Comparison of ENCODE assay signal across 18 mouse cellular contexts in genomic region chr19:48408221-48408620, GRCm38 (mm10).
DNase-seq lines count a peak whose midpoint lies in the region; ATAC-seq and TF ChIP-seq lines count a peak whose summit lies in the region.
"Had no signal": no experiment of that assay in that cellular context is flagged by ENCODE, and none has a peak within 500 bp of the region (broad histone marks: within the 10 kb centered on the region; RNA-seq: fewer than 3 reads in every experiment).

No protein-coding gene starts in this region.

- no peak for TF ChIP-seq POLR2A in lung, adult 2 months (IDR thresholded peaks at IDR 0.05; ENCODE audit: borderline replicate concordance, extremely low read depth, low read depth, low read length)

- DNase-seq in lung, postnatal 36 days, result peak; percentile 13
- no peak for DNase-seq in lung, adult 2 months
- DNase-seq in kidney, adult 8-10 months, result peak; percentile 76
- DNase-seq in kidney, postnatal 0 days (ENCODE audit: low spot score), result no peak
- DNase-seq in kidney, postnatal 36 days, result peak; percentile 71 to 79
- no peak for DNase-seq in frontal cortex, postnatal 36 days (ENCODE audit: low spot score in 2 of 2)
- DNase-seq in embryo, embryonic 11 days, result no peak
- DNase-seq: adrenal gland, postnatal 10 days; cerebellum, adult 11 months; cerebellum, adult 8-10 months; cerebellum, postnatal 14 days; gastrocnemius, postnatal 14 days had no signal

- 45% methylated on average over 4 of the region's 4 CpGs for WGBS in lung, adult 2 months
- 35% methylated on average over 4 of the region's 4 CpGs for WGBS in kidney, postnatal 0 days

- no peaks in the 10 kb centered on the region for H3K36me3 ChIP-seq in kidney, postnatal 0 days (ENCODE audit: insufficient read depth, low read length)
- H3K36me3 ChIP-seq: embryonic facial prominence, embryonic 13.5 days; forebrain, embryonic 12.5 days; heart, embryonic 12.5 days; hindbrain, embryonic 10.5 days had no signal

- H3K9ac ChIP-seq in kidney, postnatal 0 days (ENCODE audit: low read depth, low read length), result no peak overlapping the region
- H3K9ac ChIP-seq: embryonic facial prominence, embryonic 13.5 days; forebrain, embryonic 12.5 days; heart, embryonic 12.5 days had no signal

- no peak overlapping the region for H3K27ac ChIP-seq in kidney, postnatal 0 days
- H3K27ac ChIP-seq: embryonic facial prominence, embryonic 13.5 days; forebrain, embryonic 12.5 days; hindbrain, embryonic 10.5 days had no signal

- no peak for TF ChIP-seq CTCF in lung, adult 2 months (IDR thresholded peaks at IDR 0.05; ENCODE audit: insufficient read depth, low read length)
- no peak for TF ChIP-seq CTCF in kidney, postnatal 0 days (IDR thresholded peaks at IDR 0.05; ENCODE audit: low read depth)

- H3K4me1 ChIP-seq in lung, adult 2 months (ENCODE audit: control insufficient read depth, insufficient read depth, low read length), result no peaks in the 10 kb centered on the region
- no peaks in the 10 kb centered on the region for H3K4me1 ChIP-seq in kidney, postnatal 0 days (replicated peaks; ENCODE audit: insufficient read depth, low read length)
- H3K4me1 ChIP-seq: embryonic facial prominence, embryonic 13.5 days; heart, embryonic 12.5 days; hindbrain, embryonic 10.5 days had no signal

- H3K4me3 ChIP-seq in lung, adult 2 months (replicated peaks; ENCODE audit: extremely low read depth, low read depth, low read length), result no peak overlapping the region
- H3K4me3 ChIP-seq in kidney, postnatal 0 days (replicated peaks; ENCODE audit: low read depth, low read length), result no peak overlapping the region
- H3K4me3 ChIP-seq: embryonic facial prominence, embryonic 13.5 days; forebrain, embryonic 12.5 days; heart, embryonic 12.5 days; hindbrain, embryonic 10.5 days had no signal

- ATAC-seq in kidney, postnatal 0 days (replicated peaks; ENCODE audit: low FRiP score, low read depth), result peak; percentile 13; the same call in 1 of the 2 replicates
- no peak for ATAC-seq in monocyte, adult 5-6 weeks (replicated peaks; ENCODE audit: insufficient number of reproducible peaks, low FRiP score, low TSS enrichment, poor library complexity, severe bottlenecking)
- ATAC-seq: forebrain, embryonic 16.5 days had no signal

- H3K9me3 ChIP-seq in kidney, postnatal 0 days (replicated peaks; ENCODE audit: low read length), result no peaks in the 10 kb centered on the region
- H3K9me3 ChIP-seq: embryonic facial prominence, embryonic 13.5 days; forebrain, embryonic 12.5 days; heart, embryonic 12.5 days; hindbrain, embryonic 10.5 days had no signal

- no peaks in the 10 kb centered on the region for H3K27me3 ChIP-seq in kidney, postnatal 0 days (ENCODE audit: insufficient read depth, low read length)
- H3K27me3 ChIP-seq: embryonic facial prominence, embryonic 13.5 days had no signal

- no peak overlapping the region for H3K4me2 ChIP-seq in kidney, postnatal 0 days (ENCODE audit: low read length)
- H3K4me2 ChIP-seq: embryonic facial prominence, embryonic 13.5 days; forebrain, embryonic 12.5 days; heart, embryonic 12.5 days had no signal

Comparison
In these comparisons a context has a peak if more than half of its experiments do, and no peak if none do; other contexts are left out.
1. DNase-seq: peak in lung, postnatal 36 days (single experiment), kidney, adult 8-10 months (2 of 2) and kidney, postnatal 36 days (2 of 2); none in lung, adult 2 months (single experiment), kidney, postnatal 0 days (single experiment), frontal cortex, postnatal 36 days (0 of 2) and embryo, embryonic 11 days (single experiment).